Mouse (Mus musculus) embryonic fibroblast, embryonic 13.5 days (primary cell): ENCODE results near the gene Syn1.

Experiments
- CTCF ChIP-seq: IDR thresholded peaks from 2 replicates; pipeline ENCODE4 v1.5.1; 2011; ENCODE audit warnings: mild to moderate bottlenecking, control low read depth, low read length, moderate library complexity, borderline replicate concordance; ENCODE audit not compliant: insufficient read depth
- POLR2A ChIP-seq: IDR thresholded peaks from 2 replicates; pipeline ENCODE4 v1.6.1; 2011; ENCODE audit warnings: low read depth, mild to moderate bottlenecking, control low read depth, low read length, moderate library complexity

DNA sequence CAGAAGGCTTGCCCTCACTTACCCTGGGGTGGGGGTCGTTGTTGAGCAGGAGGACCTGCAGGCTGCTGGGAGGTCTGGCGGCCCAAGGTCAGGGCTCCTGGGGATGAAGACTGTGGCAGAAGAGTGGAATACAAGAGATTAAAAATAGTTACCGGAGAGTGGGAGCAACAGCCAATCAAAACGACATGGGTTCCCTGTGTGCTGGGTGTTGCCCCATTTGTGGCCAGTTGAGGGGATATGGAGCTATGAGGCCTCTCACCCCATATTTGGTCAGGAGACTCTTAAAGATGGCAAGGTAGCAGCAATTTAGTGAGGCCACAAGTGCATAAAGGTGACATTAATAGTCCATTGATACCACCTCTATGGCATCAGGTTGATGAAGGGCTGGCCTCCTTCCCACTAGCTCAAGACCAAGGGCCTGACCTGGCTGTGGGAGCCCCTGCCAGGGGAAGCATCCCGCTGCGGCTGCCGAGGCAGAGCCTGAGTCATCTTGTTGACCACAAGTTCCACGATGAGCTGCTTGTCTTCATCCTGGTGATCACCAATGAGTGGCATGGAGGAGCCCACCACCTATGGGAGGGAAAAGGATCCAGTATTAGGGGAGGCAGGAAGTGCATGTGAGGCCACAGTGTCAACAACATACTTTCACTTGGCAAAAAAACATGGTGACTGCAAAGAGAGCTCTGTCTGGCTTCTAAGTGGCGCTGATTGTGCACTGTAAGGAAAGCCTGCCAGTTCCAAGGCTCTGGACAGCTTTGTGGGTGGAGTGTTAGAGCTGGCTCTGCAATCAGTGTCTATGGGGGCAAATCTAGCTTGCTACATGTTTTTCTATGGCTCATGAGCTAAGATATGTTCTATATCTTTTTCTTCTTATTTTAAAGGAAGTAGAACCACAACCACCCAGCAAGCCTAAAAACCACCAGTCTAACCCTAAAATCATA, 57.4 kb downstream of the Syn1 start:
- TF ChIP-seq CTCF (no peak), POLR2A (no peak)
